Mouse (Mus musculus) heart, postnatal 0 days (tissue): ENCODE results near the gene Smad6. TPM values are rescaled to one million over a fixed set of nuclear protein-coding genes. Genes with fewer than 3 reads are reported as not detected.
A peak's percentile ranks its signal among the peaks of the same experiment; 100 is the strongest.

Source experiments
- ATAC-seq: fragments of 200-750 bp; cut with Nextera tagmentation; 2 replicates; pipeline ENCODE4 v1.8.0; 2017; ENCODE audit warnings: low read depth, moderate number of reproducible peaks, moderate library complexity; ENCODE audit not compliant: insufficient read depth
- DNase-seq: peaks from one replicate; pipeline ENCODE4 v3.0.0-alpha.2; 2016; ENCODE audit warnings: low spot score
- H3K27ac ChIP-seq: fragments of 300-500 bp; sonication (generic); 2 replicates; pipeline ENCODE4 v1.5.1; 2014; ENCODE audit warnings: low read depth, mild to moderate bottlenecking
- H3K27me3 ChIP-seq: fragments of 300-500 bp; sonication (generic); 2 replicates; pipeline ENCODE4 v1.6.1; 2014; ENCODE audit warnings: low read length, mixed read lengths; ENCODE audit not compliant: control insufficient read depth, insufficient read depth
- H3K36me3 ChIP-seq: fragments of 300-500 bp; sonication (generic); replicated peaks from 2 replicates; pipeline ENCODE4 v1.6.1; 2014; ENCODE audit warnings: low read length, mixed read lengths; ENCODE audit not compliant: control insufficient read depth, insufficient read depth
- H3K4me1 ChIP-seq: fragments of 300-500 bp; sonication (generic); 2 replicates; pipeline ENCODE4 v1.6.1; 2014; ENCODE audit warnings: antibody characterized with exemption; ENCODE audit not compliant: control insufficient read depth, insufficient read depth
- H3K4me2 ChIP-seq: fragments of 300-500 bp; sonication (generic); 2 replicates; pipeline ENCODE4 v1.6.1; 2014; ENCODE audit warnings: low read depth, mild to moderate bottlenecking, low read length, moderate library complexity
- H3K4me3 ChIP-seq: fragments of 300-500 bp; sonication (generic); 2 replicates; pipeline ENCODE4 v1.5.1; 2014; ENCODE audit warnings: low read depth, low read length
- H3K9ac ChIP-seq: fragments of 300-500 bp; sonication (generic); replicated peaks from 2 replicates; pipeline ENCODE4 v1.6.1; 2014; ENCODE audit warnings: low read depth, low read length, mixed read lengths
- H3K9me3 ChIP-seq: fragments of 300-500 bp; sonication (generic); replicated peaks from 2 replicates; pipeline ENCODE4 v1.6.1; 2016; ENCODE audit warnings: low read length; ENCODE audit not compliant: control insufficient read depth
- CTCF ChIP-seq: IDR thresholded peaks from 2 replicates; pipeline ENCODE4 v1.5.1; 2016; ENCODE audit warnings: antibody characterized with exemption, control low read depth, low read depth
- EP300 ChIP-seq: IDR thresholded peaks from 2 replicates; pipeline ENCODE4 v1.6.1; 2016; ENCODE audit warnings: antibody characterized with exemption, low read depth
- WGBS: fragments of 180-500 bp; shearing (Covaris S2); extraction: QIAGEN DNeasy Blood & Tissue Kit; methylation state at CpG from one replicate; pipeline ENCODE4 v1.1.7; 2014; 5-methylcytosine and 5-hydroxymethylcytosine counted together
- polyA plus RNA-seq: library from polyadenylated mRNA; unstranded; fragments of >200 nt; fragmentation: Nextera tagmentation; extraction: Ambion mirVana; gene quantifications from 2 replicates; pipeline ENCODE4 v1.2.1, GENCODE M21; 2015
- total RNA-seq: library from RNA; depleted of rRNA; stranded (reverse); fragments of >200 nt; gene quantifications from 2 replicates; pipeline ENCODE4 v1.2.3, GENCODE M21; 2014; ENCODE audit warnings: low replicate concordance; rRNA removed

Smad6 gene
- total and polyA plus RNA-seq, 2 experiments from 2014 or later: 5.6 to 68.4 TPM

GRCm38 (mm10) chr9:63912051-63912450 lies 109.8 kb downstream of the Smad6 start:
- Histone ChIP-seq H3K4me1 (no peaks in the 10 kb centered on the region), H3K4me2 (no peak overlapping the region), H3K36me3 (no peaks in the 10 kb centered on the region), H3K9ac (no peak overlapping the region), H3K4me3 (no peak overlapping the region), H3K27ac (no peak overlapping the region), H3K9me3 (no peaks in the 10 kb centered on the region), H3K27me3 (no peaks in the 10 kb centered on the region)
- ATAC-seq: no peak
- TF ChIP-seq CTCF: no peak
- TF ChIP-seq EP300: no peak
- no peak for DNase-seq
- WGBS: 16% methylated on average over 9 of the region's 9 CpGs

DNA sequence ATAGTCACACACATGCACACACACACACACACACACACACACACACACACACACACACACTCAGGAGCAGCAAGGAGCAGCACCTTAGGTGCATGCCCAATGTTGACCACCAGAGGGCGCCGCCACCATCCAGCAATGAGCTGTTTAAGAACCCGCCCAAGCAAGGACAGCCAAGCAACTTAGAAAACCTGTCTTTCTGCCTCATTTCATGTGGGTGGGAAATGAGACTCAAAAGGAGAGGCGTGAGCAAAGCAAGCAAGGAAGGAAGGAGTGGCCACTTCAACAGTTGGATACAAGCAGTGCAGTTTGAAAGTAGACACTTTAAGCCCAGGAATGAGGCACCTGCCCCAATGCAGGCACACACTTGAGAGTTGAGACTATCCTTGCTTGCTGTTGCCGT lies 112.2 kb downstream of the Smad6 start:
- Histone ChIP-seq H3K9ac (no peak overlapping the region), H3K36me3 (no peaks in the 10 kb centered on the region), H3K27ac (no peak overlapping the region), H3K27me3 (no peaks in the 10 kb centered on the region), H3K4me1 (no peaks in the 10 kb centered on the region), H3K9me3 (0 out of 2 replicates have a peak, but pooled peaks cover 2% of the 10 kb centered on the region), H3K4me3 (no peak overlapping the region), H3K4me2 (no peak overlapping the region)
- TF ChIP-seq CTCF: peak; percentile 97
- TF ChIP-seq EP300: no peak
- 16% methylated on average over 5 of the region's 5 CpGs for WGBS
- DNase-seq: peak; percentile 60
- peak; percentile 57; the same call in 1 of the 2 replicates for ATAC-seq

DNA sequence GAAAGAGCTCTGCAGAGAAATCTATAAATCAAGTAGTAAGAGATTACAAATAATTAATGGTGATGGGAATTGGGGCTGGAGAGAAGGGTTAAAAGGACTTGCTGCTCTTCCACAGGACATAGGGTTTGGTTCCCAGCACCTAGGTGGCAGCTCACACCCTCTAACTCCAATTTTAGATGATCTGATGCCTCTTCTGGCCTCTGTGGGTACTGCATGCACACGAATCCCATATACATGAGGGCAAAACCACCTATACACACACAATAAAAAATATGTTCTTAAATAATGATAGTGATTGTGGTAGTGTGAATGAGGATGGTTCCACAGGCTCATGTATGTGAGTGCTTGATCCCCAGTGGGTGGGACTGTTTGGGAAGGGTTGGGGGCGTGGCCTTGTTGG lies 117.3 kb downstream of the Smad6 start:
- 84% methylated on average over 2 of the region's 2 CpGs for WGBS
- Histone ChIP-seq H3K9me3 (0 out of 2 replicates have a peak, but pooled peaks cover 5% of the 10 kb centered on the region), H3K4me1 (no peaks in the 10 kb centered on the region), H3K27me3 (no peaks in the 10 kb centered on the region), H3K36me3 (no peaks in the 10 kb centered on the region), H3K27ac (no peak overlapping the region), H3K4me2 (no peak overlapping the region), H3K9ac (no peak overlapping the region), H3K4me3 (no peak overlapping the region)
- DNase-seq (no peak), ATAC-seq (no peak)
- no peak for TF ChIP-seq EP300
- no peak for TF ChIP-seq CTCF

Other genes with a start within 250 kb of the Smad6 start
- gene Lctl, start 95.1 kb upstream of the Smad6 start, total RNA-seq: not detected in 2 replicates
- 0.21 TPM in 1 of 2 replicates, not detected in the other for gene Lctl, start 95.1 kb upstream of the Smad6 start, polyA plus RNA-seq
- 9.8 and 28.8 TPM in 2 replicates for gene Zwilch, start 151.0 kb upstream of the Smad6 start, total RNA-seq
- 3.8 and 4.9 TPM in 2 replicates for gene Zwilch, start 151.0 kb upstream of the Smad6 start, polyA plus RNA-seq
- gene Rpl4, start 151.3 kb upstream of the Smad6 start, total RNA-seq: 667 and 760 TPM in 2 replicates
- 537 and 545 TPM in 2 replicates for gene Rpl4, start 151.3 kb upstream of the Smad6 start, polyA plus RNA-seq
- gene Snapc5, start 157.2 kb upstream of the Smad6 start, total RNA-seq: 2.5 and 4.2 TPM in 2 replicates
- 31.7 and 32.0 TPM in 2 replicates for gene Snapc5, start 157.2 kb upstream of the Smad6 start, polyA plus RNA-seq
- gene Uchl4, start 213.1 kb upstream of the Smad6 start, total RNA-seq: not detected in 2 replicates
- gene Uchl4, start 213.1 kb upstream of the Smad6 start, polyA plus RNA-seq: 0.75 and 1.1 TPM in 2 replicates
- gene Map2k1, start 231.6 kb upstream of the Smad6 start, total RNA-seq: 110 and 149 TPM in 2 replicates
- gene Map2k1, start 231.6 kb upstream of the Smad6 start, polyA plus RNA-seq: 57.1 and 57.7 TPM in 2 replicates